Mouse (Mus musculus) ES-E14 (cell line): ENCODE measurements around the gene Klhdc4.

Experiments used
- CHD2 ChIP-seq: IDR thresholded peaks from 2 replicates; pipeline ENCODE4 v1.6.1; 2014; ENCODE audit warnings: mild to moderate bottlenecking, low read depth, low read length, inconsistent platforms
- HCFC1 ChIP-seq: IDR thresholded peaks from 2 replicates; pipeline ENCODE4 v1.6.1; 2012; ENCODE audit warnings: low read length, inconsistent platforms, borderline replicate concordance; ENCODE audit not compliant: insufficient read depth
- MAFK ChIP-seq: IDR thresholded peaks from 2 replicates; pipeline ENCODE4 v1.6.1; 2014; ENCODE audit warnings: mild to moderate bottlenecking, low read depth, low read length, inconsistent platforms; ENCODE audit not compliant: insufficient read depth
- ZC3H11A ChIP-seq: IDR thresholded peaks from 2 replicates; pipeline ENCODE4 v1.6.1; 2012; ENCODE audit warnings: low read depth, mild to moderate bottlenecking, inconsistent platforms, low read length, borderline replicate concordance
- ZNF384 ChIP-seq: IDR thresholded peaks from 2 replicates; pipeline ENCODE4 v1.6.1; 2012; ENCODE audit warnings: low read depth, low read length, inconsistent platforms

- TF ChIP-seq ZC3H11A (no peak), CHD2 (no peak), ZNF384 (no peak), MAFK (no peak), HCFC1 (no peak)
Observed at GRCm38 (mm10) chr8:121871833-121872440, 42.6 kb upstream of the Klhdc4 start.
